Mouse (Mus musculus): Measurements from ENCODE around the gene Uhrf2. TPM values are rescaled to one million over a fixed set of nuclear protein-coding genes. Genes with fewer than 3 reads are reported as not detected.

The Uhrf2 gene
- total and polyA plus RNA-seq, 3 experiments, result 29.0 to 71.4 (median 34.0) TPM

DNA sequence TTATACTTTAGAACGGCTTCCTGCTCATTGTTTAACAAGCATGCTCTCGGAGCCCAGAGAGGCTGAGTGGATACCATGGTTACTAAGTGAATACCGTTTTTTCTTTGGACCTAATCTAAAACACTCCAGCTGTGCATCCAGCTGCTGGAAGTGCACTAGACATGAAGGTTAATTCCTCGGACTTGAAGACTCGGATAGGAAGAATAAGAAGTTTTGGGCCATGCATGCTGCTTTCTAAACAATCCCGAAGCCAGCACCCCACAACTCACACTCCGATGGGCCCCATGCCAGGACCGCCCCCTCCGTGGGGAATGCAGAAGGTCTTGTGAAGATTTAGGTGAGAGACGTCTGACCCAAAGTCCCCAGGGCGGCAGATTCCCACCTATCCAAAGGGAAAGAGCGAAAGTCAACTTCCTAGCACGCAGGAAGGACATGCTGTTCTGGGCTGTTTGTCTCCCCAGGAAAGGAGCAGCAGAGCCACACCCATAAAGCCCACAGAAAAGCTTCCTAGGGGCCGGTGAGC lies 84.7 kb downstream of the Uhrf2 start:
- no peak overlapping the region for H3K27ac ChIP-seq (ENCODE audit: insufficient read depth, low read depth)
- no peak overlapping the region for H3K4me2 ChIP-seq (ENCODE audit: insufficient read depth, low read depth, poor library complexity, severe bottlenecking)
- dilution Hi-C loops (cut with MboI; ENCODE audit: extremely low pct_ligation_motif_present, extremely low pct_unique_long_range_greater_than_20kb, low sequenced_read_pairs), result no loop called here

DNA sequence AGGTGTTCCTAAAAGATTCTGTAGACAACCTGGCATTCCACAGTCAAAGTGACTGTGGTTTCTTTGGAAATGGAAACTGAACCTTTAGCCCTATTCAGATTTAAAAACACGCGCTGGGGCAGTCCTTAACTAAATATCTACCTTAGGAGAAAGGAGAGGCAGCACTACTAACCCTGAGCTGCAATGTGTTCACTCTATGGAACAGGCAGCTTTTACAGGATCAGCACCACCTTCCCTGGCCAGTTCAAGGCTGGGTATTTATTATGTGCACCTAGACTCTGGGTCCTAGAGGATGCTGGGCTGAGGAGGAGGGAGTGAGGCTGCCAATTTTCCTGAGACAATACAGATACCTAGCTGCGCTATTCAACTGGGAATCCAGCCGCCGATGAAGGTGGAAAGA lies 85.3 kb downstream of the Uhrf2 start:
- Histone ChIP-seq H3K27me3 (replicated peaks) (no peaks in the 10 kb centered on the region), H3K79me2 (replicated peaks; ENCODE audit: control insufficient read depth, extremely low read depth, insufficient read depth, poor library complexity, severe bottlenecking) (no peaks in the 10 kb centered on the region), H3K36me3 (replicated peaks in 1 of 2; ENCODE audit: control insufficient read depth in 1 of 2, insufficient read depth in 1 of 2, low read length in 1 of 2) (no peaks in the 10 kb centered on the region), H3K4me3 (replicated peaks in 1 of 3; ENCODE audit: low read depth in 2 of 3, low read length in 2 of 3, poor library complexity in 1 of 3) (no peak overlapping the region), H3K27ac (ENCODE audit: insufficient read depth, low read depth) (no peak overlapping the region), H3K9ac (ENCODE audit: insufficient read depth, low read depth) (no peak overlapping the region), H3K4me2 (ENCODE audit: insufficient read depth, low read depth, poor library complexity, severe bottlenecking) (no peak overlapping the region), H3K9me3 (replicated peaks; ENCODE audit: low read length) (no peaks in the 10 kb centered on the region), H3K4me1 (ENCODE audit: control insufficient read depth in 1 of 2, insufficient read depth in 2 of 2) (peaks cover 34 to 37% of the 10 kb centered on the region in 2 experiments)
- TF ChIP-seq USF1 (IDR thresholded peaks at IDR 0.05; ENCODE audit: low read depth, low read length), result no peak
- no peak for TF ChIP-seq MXI1 (IDR thresholded peaks at IDR 0.05; ENCODE audit: low read depth, low read length)
- no peak for TF ChIP-seq POLR2A (IDR thresholded peaks at IDR 0.05; ENCODE audit: low read depth, low read length)
- no peak for TF ChIP-seq PAX5 (IDR thresholded peaks at IDR 0.05; ENCODE audit: low read length)
- TF ChIP-seq EP300 (IDR thresholded peaks at IDR 0.05; ENCODE audit: low read length), result no peak
- TF ChIP-seq RCOR1 (conservative IDR thresholded peaks at IDR 0.05; ENCODE audit: low read depth, low read length), result no peak
- TF ChIP-seq MAX (IDR thresholded peaks at IDR 0.05; ENCODE audit: low read length), result no peak
- TF ChIP-seq CTCF (conservative IDR thresholded peaks at IDR 0.05 in 1 of 2, IDR thresholded peaks at IDR 0.05 in 1 of 2; ENCODE audit: low read depth in 2 of 2, low read length in 2 of 2), result no peak
- no peak for TF ChIP-seq USF2 (conservative IDR thresholded peaks at IDR 0.05; ENCODE audit: low read depth, low read length)
- no peak for TF ChIP-seq TBP (conservative IDR thresholded peaks at IDR 0.05; ENCODE audit: low read depth, low read length)
- no peak for TF ChIP-seq ZMIZ1 (IDR thresholded peaks at IDR 0.05; ENCODE audit: low read depth, low read length)
- TF ChIP-seq CHD2 (IDR thresholded peaks at IDR 0.05; ENCODE audit: low read length), result no peak
- no peak for TF ChIP-seq HCFC1 (IDR thresholded peaks at IDR 0.05; ENCODE audit: low read depth, low read length)
- TF ChIP-seq JUN (IDR thresholded peaks at IDR 0.05; ENCODE audit: insufficient read depth, low read depth, low read length), result no peak
- no peak for TF ChIP-seq ZNF384 (IDR thresholded peaks at IDR 0.05; ENCODE audit: low read depth, low read length)
- TF ChIP-seq E2F4 (IDR thresholded peaks at IDR 0.05; ENCODE audit: insufficient replicate concordance, low read depth, low read length), result no peak
- no peak for TF ChIP-seq UBTF (IDR thresholded peaks at IDR 0.05; ENCODE audit: low read depth, low read length)
- no peak for TF ChIP-seq MAZ (IDR thresholded peaks at IDR 0.05; ENCODE audit: low read depth, low read length)
- no peak for TF ChIP-seq MAFK (IDR thresholded peaks at IDR 0.05; ENCODE audit: insufficient replicate concordance, low read length)
- dilution Hi-C loops (cut with MboI; ENCODE audit: extremely low pct_ligation_motif_present, extremely low pct_unique_long_range_greater_than_20kb, low sequenced_read_pairs), result no loop called here
- DNase-seq (ENCODE audit: extremely low read depth), result no peak
- in situ Hi-C loops (cut with MboI; ENCODE audit: low pct_ligation_motif_present, low pct_unique_long_range_greater_than_20kb, low sequenced_read_pairs), result loop anchor here (10.0 kb wide), 2 partner anchors 81 to 441 kb away; partner anchors contain the start of gene Uhrf2

More for the DNA sequence above, 84.7 kb downstream of the Uhrf2 start:
- H3K9me3 ChIP-seq (replicated peaks; ENCODE audit: low read length), result no peaks in the 10 kb centered on the region
- no peaks in the 10 kb centered on the region for H3K27me3 ChIP-seq (replicated peaks)
- in situ Hi-C loops (cut with MboI; ENCODE audit: low pct_ligation_motif_present, low pct_unique_long_range_greater_than_20kb, low sequenced_read_pairs), result loop anchor here (10.0 kb wide), 2 partner anchors 80 to 440 kb away; partner anchors contain the start of gene Uhrf2
- no peaks in the 10 kb centered on the region for H3K79me2 ChIP-seq (replicated peaks; ENCODE audit: control insufficient read depth, extremely low read depth, insufficient read depth, poor library complexity, severe bottlenecking)
- no peaks in the 10 kb centered on the region for H3K36me3 ChIP-seq (replicated peaks in 1 of 2; ENCODE audit: control insufficient read depth in 1 of 2, insufficient read depth in 1 of 2, low read length in 1 of 2)
- H3K9ac ChIP-seq (ENCODE audit: insufficient read depth, low read depth), result no peak overlapping the region
- no peak for TF ChIP-seq EP300 (IDR thresholded peaks at IDR 0.05; ENCODE audit: low read length)
- no peak for TF ChIP-seq ZC3H11A (IDR thresholded peaks at IDR 0.05; ENCODE audit: low read depth, low read length)
- no peak for TF ChIP-seq KAT2A (IDR thresholded peaks at IDR 0.05; ENCODE audit: insufficient replicate concordance, low read length)
- TF ChIP-seq JUN (IDR thresholded peaks at IDR 0.05; ENCODE audit: insufficient read depth, low read depth, low read length), result no peak
- no peak for TF ChIP-seq ETS1 (conservative IDR thresholded peaks at IDR 0.05; ENCODE audit: low read depth, low read length)
- TF ChIP-seq CHD2 (IDR thresholded peaks at IDR 0.05; ENCODE audit: low read length), result no peak
- no peak for TF ChIP-seq UBTF (IDR thresholded peaks at IDR 0.05; ENCODE audit: low read depth, low read length)
- TF ChIP-seq PAX5 (IDR thresholded peaks at IDR 0.05; ENCODE audit: low read length), result no peak
- TF ChIP-seq ELF1 (IDR thresholded peaks at IDR 0.05; ENCODE audit: low read depth, low read length), result no peak
- TF ChIP-seq POLR2A (IDR thresholded peaks at IDR 0.05; ENCODE audit: low read depth, low read length), result no peak
- TF ChIP-seq MAX (IDR thresholded peaks at IDR 0.05; ENCODE audit: low read length), result no peak
- no peak for TF ChIP-seq JUND (conservative IDR thresholded peaks at IDR 0.05; ENCODE audit: low read depth, low read length)
- TF ChIP-seq ZKSCAN1 (IDR thresholded peaks at IDR 0.05; ENCODE audit: borderline replicate concordance, low read depth, low read length), result no peak
- TF ChIP-seq HCFC1 (IDR thresholded peaks at IDR 0.05; ENCODE audit: low read depth, low read length), result no peak
- TF ChIP-seq TBP (conservative IDR thresholded peaks at IDR 0.05; ENCODE audit: low read depth, low read length), result no peak
- no peak for TF ChIP-seq USF2 (conservative IDR thresholded peaks at IDR 0.05; ENCODE audit: low read depth, low read length)
- no peak for DNase-seq (ENCODE audit: extremely low read depth)
- H3K4me3 ChIP-seq (replicated peaks in 1 of 3; ENCODE audit: low read depth in 2 of 3, low read length in 2 of 3, poor library complexity in 1 of 3), result no peak overlapping the region
- H3K4me1 ChIP-seq (ENCODE audit: control insufficient read depth in 1 of 2, insufficient read depth in 2 of 2), result peaks cover 33% of the 10 kb centered on the region in 2 experiments
